Mouse (Mus musculus) stomach, embryonic 14.5 days (tissue): Measurements from ENCODE around the gene Hist1h2ab. TPM values are rescaled to one million over a fixed set of nuclear protein-coding genes. Genes with fewer than 3 reads are reported as not detected.
"Not testable (repeated sequence)": the region's sequence is repeated elsewhere in the genome, so short reads cannot be mapped to it uniquely, and the experiment has no call there.

Source experiments
- ATAC-seq: fragments of 200-750 bp; cut with Nextera tagmentation; 2 replicates; pipeline ENCODE4 v1.8.0; 2017; ENCODE audit warnings: low read depth, moderate TSS enrichment; ENCODE audit not compliant: insufficient number of reproducible peaks, insufficient read depth, low FRiP score
- H3K27ac ChIP-seq: fragments of 300-500 bp; sonication (generic); 2 replicates; pipeline ENCODE4 v1.5.1; 2014; ENCODE audit warnings: mild to moderate bottlenecking, low read length, moderate library complexity, mixed read lengths
- H3K27me3 ChIP-seq: fragments of 300-500 bp; sonication (generic); 2 replicates; pipeline ENCODE4 v1.6.1; 2014; ENCODE audit warnings: low read length, control low read depth, mixed read lengths; ENCODE audit not compliant: control insufficient read depth, insufficient read depth
- H3K36me3 ChIP-seq: fragments of 300-500 bp; sonication (generic); 2 replicates; pipeline ENCODE4 v1.6.1; 2014; ENCODE audit warnings: mild to moderate bottlenecking, control low read depth, low read length, moderate library complexity, mixed read lengths; ENCODE audit not compliant: control insufficient read depth, insufficient read depth
- H3K4me1 ChIP-seq: fragments of 300-500 bp; sonication (generic); 2 replicates; pipeline ENCODE4 v1.6.1; 2014; ENCODE audit warnings: low read length, control low read depth, mixed read lengths; ENCODE audit not compliant: control insufficient read depth, insufficient read depth
- H3K4me2 ChIP-seq: fragments of 300-500 bp; sonication (generic); replicated peaks from 2 replicates; pipeline ENCODE4 v1.6.1; 2014; ENCODE audit warnings: low read depth, low read length, control low read depth
- H3K4me3 ChIP-seq: fragments of 300-500 bp; sonication (generic); 2 replicates; pipeline ENCODE4 v1.5.1; 2014; ENCODE audit warnings: low read depth, low read length, control low read depth
- H3K9ac ChIP-seq: fragments of 300-500 bp; sonication (generic); replicated peaks from 2 replicates; pipeline ENCODE4 v1.6.1; 2014; ENCODE audit warnings: low read depth, mild to moderate bottlenecking, control low read depth, low read length, moderate library complexity, mixed read lengths
- H3K9me3 ChIP-seq: fragments of 300-500 bp; sonication (generic); 2 replicates; pipeline ENCODE4 v1.6.1; 2016; ENCODE audit warnings: low read depth, low read length, control low read depth; ENCODE audit not compliant: control insufficient read depth
- WGBS: fragments of 180-500 bp; shearing (Covaris S2); extraction: QIAGEN DNeasy Blood & Tissue Kit; methylation state at CpG from one replicate; pipeline ENCODE4 v1.1.7; 2014; 5-methylcytosine and 5-hydroxymethylcytosine counted together
- polyA plus RNA-seq: library from polyadenylated mRNA; unstranded; fragments of >200 nt; fragmentation: Nextera tagmentation; extraction: Ambion mirVana; gene quantifications from 2 replicates; pipeline ENCODE4 v1.2.1, GENCODE M21; 2014

Hist1h2ab gene
- polyA plus RNA-seq, 1 experiment from 2014 or later: 50.2 TPM

GRCm38 (mm10) chr13:23710374-23711089 lies 40.4 kb upstream of the Hist1h2ab start, which contains the start of gene Hfe:
Gene Hfe (minus strand): TSS chr13:23710854.
- H3K4me2 ChIP-seq: peak within 1 kb of the TSS; percentile 91
- no peaks in the 10 kb centered on the region for H3K36me3 ChIP-seq
- H3K27me3 ChIP-seq: no peaks in the 10 kb centered on the region
- no peak within 1 kb of the TSS for H3K27ac ChIP-seq
- ATAC-seq: peak; percentile 69
- peak within 1 kb of the TSS; percentile 40 for H3K9ac ChIP-seq
- 4% methylated on average over 17 of the region's 17 CpGs for WGBS
- no peaks in the 10 kb centered on the region for H3K9me3 ChIP-seq
- peak within 1 kb of the TSS; percentile 44 for H3K4me3 ChIP-seq
- H3K4me1 ChIP-seq: no peaks in the 10 kb centered on the region

DNA sequence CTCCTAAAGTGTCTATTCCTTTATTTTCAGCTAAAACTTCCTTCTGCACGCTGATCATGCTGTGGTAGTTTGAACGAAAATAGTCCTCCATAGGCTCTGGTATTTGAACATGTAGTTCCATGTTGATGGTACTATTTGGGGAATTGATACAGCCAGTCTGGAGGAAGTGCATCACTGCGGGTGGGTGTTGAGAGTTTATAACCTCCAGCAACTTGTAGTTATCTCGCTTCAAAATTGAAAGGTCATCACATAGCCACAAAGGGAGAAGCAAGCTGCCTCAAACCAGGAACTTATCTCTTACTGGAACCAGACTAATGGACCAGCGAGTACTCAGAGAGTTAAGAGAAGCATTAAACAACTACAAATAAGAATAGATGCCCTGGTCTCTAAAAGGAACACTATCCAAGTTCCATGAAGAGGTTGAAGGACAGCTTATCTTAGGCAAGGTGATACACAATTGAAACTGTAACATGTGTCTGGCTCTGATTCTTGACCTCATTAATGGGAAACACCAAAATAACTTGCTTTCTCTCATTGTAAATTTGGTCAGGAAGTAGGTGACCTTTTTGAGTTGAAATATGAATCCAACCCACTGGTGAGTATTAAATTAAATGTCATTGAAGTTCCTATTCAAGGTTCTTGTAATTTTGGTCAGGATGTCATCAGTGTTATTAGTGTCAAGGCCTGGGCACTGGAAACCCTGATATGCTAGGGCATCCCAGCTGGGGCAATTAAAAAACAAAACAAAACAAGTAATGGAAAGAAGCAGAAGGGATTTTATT lies 34.5 kb upstream of the Hist1h2ab start:
- 86% methylated on average over 5 of the region's 5 CpGs for WGBS
- no peak overlapping the region for H3K4me2 ChIP-seq

GRCm38 (mm10) chr13:23717176-23717575 lies 33.8 kb upstream of the Hist1h2ab start:
- ATAC-seq: no peak
- Histone ChIP-seq H3K36me3 (no peaks in the 10 kb centered on the region), H3K4me1 (no peaks in the 10 kb centered on the region), H3K4me2 (no peak overlapping the region), H3K4me3 (no peak overlapping the region), H3K9me3 (no peaks in the 10 kb centered on the region), H3K27ac (no peak overlapping the region), H3K27me3 (no peaks in the 10 kb centered on the region), H3K9ac (no peak overlapping the region)
- 51% methylated on average over 11 of the region's 11 CpGs for WGBS

More for the DNA sequence above, 34.5 kb upstream of the Hist1h2ab start:
- no peaks in the 10 kb centered on the region for H3K4me1 ChIP-seq
- no peaks in the 10 kb centered on the region for H3K36me3 ChIP-seq
- H3K27ac ChIP-seq: no peak overlapping the region
- no peaks in the 10 kb centered on the region for H3K9me3 ChIP-seq
- H3K9ac ChIP-seq: no peak overlapping the region
- no peak for ATAC-seq
- H3K4me3 ChIP-seq: no peak overlapping the region
- H3K27me3 ChIP-seq: no peaks in the 10 kb centered on the region

DNA sequence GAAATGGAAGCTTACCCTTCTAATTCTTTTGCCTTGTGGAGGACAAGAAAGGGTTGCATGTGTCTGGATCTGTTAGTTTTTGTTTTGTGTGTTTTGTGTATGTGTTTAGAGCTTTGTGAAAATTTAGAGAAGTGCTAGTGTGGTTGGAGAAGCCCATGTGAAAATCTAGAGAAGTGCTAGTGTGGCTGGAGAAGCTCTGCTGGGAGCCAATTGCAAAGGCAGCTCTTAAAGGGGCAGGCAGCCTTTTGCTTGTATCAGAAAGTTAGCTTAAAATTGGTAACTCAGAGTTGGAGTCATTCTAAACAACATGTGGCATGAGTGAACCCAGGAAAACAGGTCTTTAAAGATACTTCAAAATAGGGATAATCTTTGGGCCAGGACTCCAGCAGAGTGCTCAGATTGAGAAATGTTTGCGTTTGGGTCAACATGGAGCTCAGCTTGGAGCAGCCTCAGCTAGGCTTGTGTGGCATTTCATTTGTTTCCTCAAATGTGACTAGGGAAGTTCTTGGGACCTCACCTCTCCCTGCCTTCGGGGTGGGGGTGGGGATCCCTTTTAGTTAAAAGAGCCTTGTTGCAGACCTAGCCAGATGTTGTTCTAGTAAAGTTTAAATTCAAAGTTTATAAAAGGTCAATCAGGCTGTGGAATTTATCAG lies 33.2 kb upstream of the Hist1h2ab start:
- ATAC-seq, H3K4me3 ChIP-seq, H3K27me3 ChIP-seq, H3K36me3 ChIP-seq, H3K9me3 ChIP-seq, H3K4me1 ChIP-seq, H3K9ac ChIP-seq, H3K4me2 ChIP-seq, H3K27ac ChIP-seq: not testable (repeated sequence)
- WGBS: 15% methylated on average over 2 of the region's 2 CpGs

- H3K27ac ChIP-seq: no peak overlapping the region
- H3K36me3 ChIP-seq: no peaks in the 10 kb centered on the region
- H3K4me1 ChIP-seq: no peaks in the 10 kb centered on the region
- 69% methylated on average over 4 of the region's 4 CpGs for WGBS
- H3K9ac ChIP-seq: no peak overlapping the region
- H3K4me3 ChIP-seq: no peak overlapping the region
- ATAC-seq: no peak
- no peak overlapping the region for H3K4me2 ChIP-seq
- H3K9me3 ChIP-seq: no peaks in the 10 kb centered on the region
- no peaks in the 10 kb centered on the region for H3K27me3 ChIP-seq
Observed at GRCm38 (mm10) chr13:23724239-23724638, 26.7 kb upstream of the Hist1h2ab start.

DNA sequence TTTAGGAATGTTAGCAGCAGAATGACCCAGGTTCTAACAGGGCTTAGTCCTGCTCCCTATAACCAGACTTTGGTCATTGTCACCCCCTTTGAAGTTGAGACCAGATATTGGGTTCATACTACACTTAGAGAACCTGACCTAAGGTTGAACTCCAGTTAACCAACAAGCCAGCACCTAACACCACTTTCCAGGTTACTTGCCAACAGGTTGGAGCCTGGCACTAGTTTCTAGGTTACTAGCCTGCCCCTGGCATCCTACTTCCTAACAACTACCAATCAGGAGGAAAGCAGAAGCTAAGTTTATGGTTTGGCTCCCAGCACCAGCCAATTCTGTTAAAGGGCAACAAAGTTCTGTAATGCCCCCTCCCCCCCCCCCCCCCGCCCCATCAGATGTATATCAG lies 25.7 kb upstream of the Hist1h2ab start:
- H3K36me3 ChIP-seq: no peaks in the 10 kb centered on the region
- no peak overlapping the region for H3K9ac ChIP-seq
- no peaks in the 10 kb centered on the region for H3K4me1 ChIP-seq
- no peaks in the 10 kb centered on the region for H3K9me3 ChIP-seq
- ATAC-seq: no peak
- H3K27me3 ChIP-seq: no peaks in the 10 kb centered on the region
- 40% methylated on average over 1 of the region's 1 CpGs for WGBS
- H3K27ac ChIP-seq: no peak overlapping the region
- no peak overlapping the region for H3K4me2 ChIP-seq
- H3K4me3 ChIP-seq: no peak overlapping the region

GRCm38 (mm10) chr13:23728472-23729191 lies 22.3 kb upstream of the Hist1h2ab start:
- ATAC-seq: no peak
- Histone ChIP-seq H3K4me2 (no peak overlapping the region), H3K9ac (no peak overlapping the region), H3K36me3 (no peaks in the 10 kb centered on the region), H3K27ac (no peak overlapping the region), H3K9me3 (no peaks in the 10 kb centered on the region), H3K27me3 (no peaks in the 10 kb centered on the region), H3K4me1 (no peaks in the 10 kb centered on the region), H3K4me3 (no peak overlapping the region)
- whole genome bisulfite sequencing: 91% methylated on average over 18 of the region's 18 CpGs

GRCm38 (mm10) chr13:23729192-23729525 lies 21.8 kb upstream of the Hist1h2ab start:
- no peak overlapping the region for H3K4me2 ChIP-seq
- H3K4me3 ChIP-seq: no peak overlapping the region
- H3K36me3 ChIP-seq: no peaks in the 10 kb centered on the region
- H3K9me3 ChIP-seq: no peaks in the 10 kb centered on the region
- H3K27ac ChIP-seq: no peak overlapping the region
- H3K27me3 ChIP-seq: no peaks in the 10 kb centered on the region
- WGBS: 90% methylated on average over 9 of the region's 9 CpGs
- no peaks in the 10 kb centered on the region for H3K4me1 ChIP-seq
- ATAC-seq: no peak
- H3K9ac ChIP-seq: no peak overlapping the region
